Mouse (Mus musculus): ENCODE results near the gene Ap3d1.

Gene Ap3d1

GRCm38 (mm10) chr10:80742180-80742978, at the start of gene Ap3d1:
TSS of gene Ap3d1 (minus strand) at chr10:80742264.
- DNase-seq (ENCODE audit: low read depth, low spot score) = peak; percentile 100

GRCm38 (mm10) chr10:80791476-80792174, 49.6 kb upstream of the Ap3d1 start:
- DNase-seq (ENCODE audit: low read depth, low spot score) = peak; percentile 64

- no peak for DNase-seq (ENCODE audit: low read depth, low spot score)
Observed at GRCm38 (mm10) chr10:80790761-80791404, 48.8 kb upstream of the Ap3d1 start.

- DNase-seq (ENCODE audit: low read depth, low spot score) = no peak
Observed at GRCm38 (mm10) chr10:80787517-80787916, 45.5 kb upstream of the Ap3d1 start.

GRCm38 (mm10) chr10:80785963-80786362, 43.9 kb upstream of the Ap3d1 start:
- DNase-seq (ENCODE audit: low read depth, low spot score) = no peak

GRCm38 (mm10) chr10:80784871-80785270, 42.8 kb upstream of the Ap3d1 start:
- DNase-seq (ENCODE audit: low read depth, low spot score) = peak; percentile 85

- peak; percentile 58 for DNase-seq (ENCODE audit: low read depth, low spot score)
Observed at GRCm38 (mm10) chr10:80784302-80784701, 42.2 kb upstream of the Ap3d1 start.

- no peak for DNase-seq (ENCODE audit: low read depth, low spot score)
Observed at GRCm38 (mm10) chr10:80779565-80779964, 37.5 kb upstream of the Ap3d1 start.

- peak; percentile 80 for DNase-seq (ENCODE audit: low read depth, low spot score)
Observed at GRCm38 (mm10) chr10:80777123-80777522, 35.1 kb upstream of the Ap3d1 start.

- no peak for DNase-seq (ENCODE audit: low read depth, low spot score)
Observed at GRCm38 (mm10) chr10:80776358-80776869, 34.4 kb upstream of the Ap3d1 start.

GRCm38 (mm10) chr10:80775731-80776130, 33.7 kb upstream of the Ap3d1 start:
- peak; percentile 92 for DNase-seq (ENCODE audit: low read depth, low spot score)

GRCm38 (mm10) chr10:80774981-80775380, 32.9 kb upstream of the Ap3d1 start:
- no peak for DNase-seq (ENCODE audit: low read depth, low spot score)

GRCm38 (mm10) chr10:80774549-80774948, 32.5 kb upstream of the Ap3d1 start:
- DNase-seq (ENCODE audit: low read depth, low spot score) = peak; percentile 100

GRCm38 (mm10) chr10:80773816-80774215, 31.8 kb upstream of the Ap3d1 start:
- DNase-seq (ENCODE audit: low read depth, low spot score) = no peak

- DNase-seq (ENCODE audit: low read depth, low spot score) = no peak
Observed at GRCm38 (mm10) chr10:80768365-80768764, 26.3 kb upstream of the Ap3d1 start.

- DNase-seq (ENCODE audit: low read depth, low spot score) = peak; percentile 45
Observed at GRCm38 (mm10) chr10:80766161-80766815, 24.2 kb upstream of the Ap3d1 start.

- DNase-seq (ENCODE audit: low read depth, low spot score) = no peak
Observed at GRCm38 (mm10) chr10:80765746-80766145, 23.7 kb upstream of the Ap3d1 start.

GRCm38 (mm10) chr10:80763502-80763901, 21.4 kb upstream of the Ap3d1 start:
- no peak for DNase-seq (ENCODE audit: low read depth, low spot score)

GRCm38 (mm10) chr10:80761821-80762220, 19.8 kb upstream of the Ap3d1 start:
- DNase-seq (ENCODE audit: low read depth, low spot score) = no peak

GRCm38 (mm10) chr10:80760596-80761524, 18.8 kb upstream of the Ap3d1 start:
- DNase-seq (ENCODE audit: low read depth, low spot score) = no peak

GRCm38 (mm10) chr10:80758651-80759050, 16.6 kb upstream of the Ap3d1 start:
- peak; percentile 86 for DNase-seq (ENCODE audit: low read depth, low spot score)

Measured in brain, adult 2 months (tissue).